Mouse (Mus musculus): ENCODE results near the gene Tmem138. TPM values are rescaled to one million over a fixed set of nuclear protein-coding genes. Genes with fewer than 3 reads are reported as not detected.

The Tmem138 gene
- polyA plus RNA-seq, 1 experiment: 13.0 TPM

DNA sequence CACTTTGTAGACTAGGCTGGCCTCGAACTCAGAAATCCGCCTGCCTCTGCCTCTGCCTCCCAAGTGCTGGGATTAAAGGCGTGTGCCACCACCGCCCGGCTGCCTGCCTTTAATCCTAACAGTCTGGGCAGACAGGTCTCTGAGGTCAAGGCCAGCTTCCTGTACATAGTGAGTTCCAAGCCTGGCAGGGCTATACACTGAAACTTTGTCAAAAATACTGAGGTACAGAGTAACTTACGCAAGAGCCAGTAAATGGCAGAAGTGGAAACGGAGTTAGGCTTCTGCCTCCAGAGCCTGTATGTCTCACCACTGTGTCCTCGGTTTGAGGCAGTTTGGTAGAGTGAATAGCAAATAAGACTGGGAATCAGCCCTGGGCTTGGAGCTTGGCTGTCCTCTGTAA lies 10.1 kb upstream of the Tmem138 start:
- no peak overlapping the region for H3K4me3 ChIP-seq (replicated peaks; ENCODE audit: insufficient read depth, low read depth, low read length)
- H3K27ac ChIP-seq (ENCODE audit: insufficient read depth, low read length): no peak overlapping the region
- TF ChIP-seq CTCF (IDR thresholded peaks at IDR 0.05; ENCODE audit: borderline replicate concordance, insufficient read depth, low read depth, low read length): no peak
- TF ChIP-seq POLR2A (IDR thresholded peaks at IDR 0.05; ENCODE audit: borderline replicate concordance, insufficient read depth, low read length): no peak
- DNase-seq: no peak
- 90% methylated on average over 8 of the region's 8 CpGs for WGBS
- H3K4me1 ChIP-seq (ENCODE audit: control insufficient read depth, insufficient read depth, low read length): no peaks in the 10 kb centered on the region
- H3K27me3 ChIP-seq (ENCODE audit: control insufficient read depth, insufficient read depth, low read length): no peaks in the 10 kb centered on the region

DNA sequence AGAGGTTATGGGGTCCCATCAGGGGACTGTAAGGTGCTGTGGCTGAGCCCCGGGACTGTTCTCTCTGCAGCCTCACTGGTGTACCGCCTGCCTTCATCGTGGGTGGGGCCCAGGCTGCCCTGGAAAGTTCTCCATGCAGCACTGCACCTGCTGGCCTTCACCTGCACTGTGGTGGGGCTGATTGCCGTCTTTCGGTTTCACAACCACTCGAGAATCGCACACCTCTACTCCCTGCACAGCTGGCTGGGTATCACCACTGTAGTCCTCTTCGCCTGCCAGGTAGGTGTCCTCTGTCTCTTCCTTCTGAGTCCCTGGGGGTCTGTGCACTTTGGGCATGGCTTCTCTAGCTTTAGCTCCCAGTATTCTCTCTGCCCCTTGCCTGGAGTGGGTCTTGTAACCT lies 8.0 kb upstream of the Tmem138 start:
- DNase-seq: no peak
- Histone ChIP-seq H3K27ac (ENCODE audit: insufficient read depth, low read length) (no peak overlapping the region), H3K4me3 (replicated peaks; ENCODE audit: insufficient read depth, low read depth, low read length) (no peak overlapping the region), H3K27me3 (ENCODE audit: control insufficient read depth, insufficient read depth, low read length) (no peaks in the 10 kb centered on the region), H3K4me1 (ENCODE audit: control insufficient read depth, insufficient read depth, low read length) (no peaks in the 10 kb centered on the region)
- WGBS: 91% methylated on average over 8 of the region's 8 CpGs
- TF ChIP-seq POLR2A (IDR thresholded peaks at IDR 0.05; ENCODE audit: borderline replicate concordance, insufficient read depth, low read length) (no peak), CTCF (IDR thresholded peaks at IDR 0.05; ENCODE audit: borderline replicate concordance, insufficient read depth, low read depth, low read length) (no peak)

DNA sequence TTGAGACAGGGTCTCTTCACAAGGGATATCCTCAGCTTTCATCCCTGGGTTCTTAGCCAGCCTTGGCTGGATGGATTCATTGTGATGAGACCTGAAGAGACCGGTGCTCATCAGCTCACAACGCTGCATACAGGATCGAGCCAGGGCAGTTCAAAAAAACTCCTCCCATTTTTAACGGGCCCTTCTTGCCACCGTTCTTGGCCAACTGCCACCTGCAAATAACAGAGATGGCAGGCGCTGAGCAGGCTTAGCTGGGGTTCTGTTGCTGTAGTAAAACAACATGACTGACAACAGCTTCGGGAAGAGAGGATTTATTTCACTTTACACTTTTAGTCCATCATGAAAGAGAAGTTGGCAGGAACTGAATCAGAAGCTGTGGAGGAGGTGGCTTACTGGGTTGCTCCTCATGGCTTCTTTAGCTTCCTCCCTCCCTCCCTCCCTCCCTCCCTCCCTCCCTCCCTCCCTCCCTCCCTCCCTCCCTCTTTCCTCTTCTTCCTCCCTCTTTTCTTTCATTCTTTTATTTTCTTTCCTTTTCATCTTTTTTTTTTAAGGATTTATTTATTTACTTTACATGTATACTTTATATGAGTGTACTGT lies 6.5 kb upstream of the Tmem138 start:
- H3K27ac ChIP-seq (ENCODE audit: insufficient read depth, low read length): no peak overlapping the region
- DNase-seq: no peak
- no peak for TF ChIP-seq POLR2A (IDR thresholded peaks at IDR 0.05; ENCODE audit: borderline replicate concordance, insufficient read depth, low read length)
- TF ChIP-seq CTCF (IDR thresholded peaks at IDR 0.05; ENCODE audit: borderline replicate concordance, insufficient read depth, low read depth, low read length): no peak
- no peaks in the 10 kb centered on the region for H3K27me3 ChIP-seq (ENCODE audit: control insufficient read depth, insufficient read depth, low read length)
- H3K4me1 ChIP-seq (ENCODE audit: control insufficient read depth, insufficient read depth, low read length): no peaks in the 10 kb centered on the region
- WGBS: 23% methylated on average over 7 of the region's 7 CpGs
- H3K4me3 ChIP-seq (replicated peaks; ENCODE audit: insufficient read depth, low read depth, low read length): no peak overlapping the region

DNA sequence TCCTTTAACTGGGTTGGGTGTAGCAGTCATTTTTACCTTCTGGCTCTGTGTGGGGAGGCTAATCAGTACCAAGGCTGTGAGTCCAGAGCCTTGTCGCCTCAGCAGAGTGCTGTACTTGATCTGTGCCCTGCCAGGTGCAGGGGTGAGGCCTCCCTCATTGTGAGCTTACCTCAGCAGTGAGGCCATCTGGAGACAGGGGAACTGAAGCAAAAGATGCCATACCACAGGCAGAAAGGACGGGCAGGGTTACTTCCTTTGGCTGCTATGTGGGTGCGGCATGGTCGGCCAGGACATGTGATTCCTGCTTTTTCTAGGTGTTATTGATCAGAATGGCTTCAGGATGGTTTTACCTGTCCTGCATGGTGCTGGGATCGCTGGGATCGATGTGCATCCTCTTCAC lies 4.8 kb upstream of the Tmem138 start:
- TF ChIP-seq CTCF (IDR thresholded peaks at IDR 0.05; ENCODE audit: borderline replicate concordance, insufficient read depth, low read depth, low read length): no peak
- TF ChIP-seq POLR2A (IDR thresholded peaks at IDR 0.05; ENCODE audit: borderline replicate concordance, insufficient read depth, low read length): no peak
- H3K27me3 ChIP-seq (ENCODE audit: control insufficient read depth, insufficient read depth, low read length): no peaks in the 10 kb centered on the region
- H3K4me3 ChIP-seq (replicated peaks; ENCODE audit: insufficient read depth, low read depth, low read length): no peak overlapping the region
- WGBS: 76% methylated on average over 6 of the region's 6 CpGs
- H3K4me1 ChIP-seq (ENCODE audit: control insufficient read depth, insufficient read depth, low read length): no peaks in the 10 kb centered on the region
- DNase-seq: no peak
- H3K27ac ChIP-seq (ENCODE audit: insufficient read depth, low read length): no peak overlapping the region

DNA sequence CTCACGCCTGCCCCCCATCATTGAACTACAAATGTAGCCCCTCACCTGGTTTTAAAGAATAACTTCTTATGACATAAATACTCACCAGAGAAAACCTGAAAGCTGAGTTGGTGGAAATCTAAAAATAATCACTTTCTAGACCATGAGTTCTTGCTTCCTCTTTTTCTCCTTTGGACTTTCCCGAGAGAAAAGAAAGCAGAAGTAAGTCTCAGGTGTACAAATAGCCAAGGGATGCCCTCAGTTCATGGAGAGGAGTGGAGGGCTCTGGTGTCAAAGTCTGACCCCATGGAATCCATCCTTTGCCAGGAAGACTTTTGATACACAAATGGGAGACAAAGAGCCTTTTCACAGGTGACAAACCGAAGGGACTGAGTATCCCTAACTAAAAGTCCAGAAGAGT lies 3.6 kb upstream of the Tmem138 start:
- Histone ChIP-seq H3K4me3 (replicated peaks; ENCODE audit: insufficient read depth, low read depth, low read length) (no peak overlapping the region), H3K27me3 (ENCODE audit: control insufficient read depth, insufficient read depth, low read length) (no peaks in the 10 kb centered on the region), H3K27ac (ENCODE audit: insufficient read depth, low read length) (no peak overlapping the region), H3K4me1 (ENCODE audit: control insufficient read depth, insufficient read depth, low read length) (no peaks in the 10 kb centered on the region)
- WGBS: 76% methylated on average over 3 of the region's 3 CpGs
- DNase-seq: no peak
- TF ChIP-seq CTCF (IDR thresholded peaks at IDR 0.05; ENCODE audit: borderline replicate concordance, insufficient read depth, low read depth, low read length) (no peak), POLR2A (IDR thresholded peaks at IDR 0.05; ENCODE audit: borderline replicate concordance, insufficient read depth, low read length) (no peak)

DNA sequence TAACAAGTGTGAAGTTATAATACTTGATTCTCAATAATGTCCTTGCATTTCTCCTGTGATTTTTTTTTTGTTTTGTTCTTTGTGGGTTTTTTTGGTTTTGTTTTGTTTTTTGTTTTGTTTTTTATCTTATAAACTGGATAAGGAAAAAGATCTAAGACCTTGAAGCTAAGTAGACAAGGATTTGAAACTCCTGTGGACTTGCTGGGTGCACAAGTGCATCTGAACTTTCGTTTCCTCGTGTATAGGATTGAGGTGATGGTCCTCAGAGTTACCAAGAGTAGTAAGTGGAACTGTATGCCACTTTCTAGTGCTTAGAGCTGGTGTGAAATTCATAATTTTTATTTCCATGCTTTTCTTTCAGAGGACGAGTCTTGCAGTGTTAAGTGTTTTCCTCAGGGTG lies 2.9 kb upstream of the Tmem138 start:
- WGBS: 81% methylated on average over 3 of the region's 3 CpGs
- no peak overlapping the region for H3K4me3 ChIP-seq (replicated peaks; ENCODE audit: insufficient read depth, low read depth, low read length)
- H3K4me1 ChIP-seq (ENCODE audit: control insufficient read depth, insufficient read depth, low read length): no peaks in the 10 kb centered on the region
- no peak for DNase-seq
- H3K27ac ChIP-seq (ENCODE audit: insufficient read depth, low read length): no peak overlapping the region
- H3K27me3 ChIP-seq (ENCODE audit: control insufficient read depth, insufficient read depth, low read length): no peaks in the 10 kb centered on the region
- TF ChIP-seq CTCF (IDR thresholded peaks at IDR 0.05; ENCODE audit: borderline replicate concordance, insufficient read depth, low read depth, low read length) (no peak), POLR2A (IDR thresholded peaks at IDR 0.05; ENCODE audit: borderline replicate concordance, insufficient read depth, low read length) (no peak)

DNA sequence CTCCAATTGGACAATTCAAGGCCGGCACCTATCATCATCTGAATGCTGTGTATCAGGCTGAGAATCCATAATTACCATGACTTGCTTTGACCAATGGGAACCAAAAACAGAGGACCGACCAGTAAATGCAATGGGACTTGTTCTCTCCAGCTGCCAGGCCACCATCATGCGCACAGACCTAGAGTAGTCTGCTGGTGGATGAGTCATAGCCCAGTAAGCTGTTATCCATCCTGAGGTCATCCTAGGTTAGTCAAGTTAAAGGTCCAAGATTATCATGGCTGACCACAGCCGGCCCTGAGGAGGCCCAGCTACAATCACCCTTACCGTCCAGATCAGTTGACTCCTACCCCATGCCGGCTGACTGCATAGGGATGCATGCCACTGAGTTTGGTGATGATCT lies 7.5 kb downstream of the Tmem138 start:
- no peak for DNase-seq

DNA sequence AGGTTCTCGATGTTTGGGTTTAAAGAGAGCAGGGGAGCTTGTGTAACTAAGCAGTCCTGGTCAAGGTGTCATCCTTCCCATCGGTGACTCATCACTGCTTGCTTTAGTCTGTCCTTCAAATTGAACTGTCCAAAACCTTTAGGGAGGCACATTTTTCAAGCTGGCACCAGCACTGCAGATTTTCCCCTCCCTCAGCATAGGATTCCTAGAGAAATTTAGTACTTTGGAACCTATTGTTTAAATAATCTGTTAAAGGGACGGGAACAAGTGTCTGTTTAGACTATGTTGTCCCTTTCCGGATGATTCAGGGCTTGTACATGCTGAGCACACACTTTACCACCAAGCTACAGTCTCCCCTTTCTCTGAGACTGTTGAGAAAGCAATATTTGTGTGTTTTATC lies 11.9 kb downstream of the Tmem138 start:
- Histone ChIP-seq H3K4me1 (ENCODE audit: control insufficient read depth, insufficient read depth, low read length) (no peaks in the 10 kb centered on the region; the same call in 1 of the 2 replicates), H3K27ac (ENCODE audit: insufficient read depth, low read length) (no peak overlapping the region), H3K27me3 (ENCODE audit: control insufficient read depth, insufficient read depth, low read length) (no peaks in the 10 kb centered on the region; the same call in 1 of the 2 replicates), H3K4me3 (replicated peaks; ENCODE audit: insufficient read depth, low read depth, low read length) (no peak overlapping the region)
- no peak for DNase-seq
- WGBS: 74% methylated on average over 4 of the region's 4 CpGs
- no peak for TF ChIP-seq POLR2A (IDR thresholded peaks at IDR 0.05; ENCODE audit: borderline replicate concordance, insufficient read depth, low read length)

More for the DNA sequence above, 7.5 kb downstream of the Tmem138 start:
- WGBS: 96% methylated on average over 6 of the region's 6 CpGs
- Histone ChIP-seq H3K4me3 (replicated peaks; ENCODE audit: insufficient read depth, low read depth, low read length) (no peak overlapping the region), H3K4me1 (ENCODE audit: control insufficient read depth, insufficient read depth, low read length) (no peaks in the 10 kb centered on the region), H3K27me3 (ENCODE audit: control insufficient read depth, insufficient read depth, low read length) (no peaks in the 10 kb centered on the region), H3K27ac (ENCODE audit: insufficient read depth, low read length) (no peak overlapping the region)
- no peak for TF ChIP-seq POLR2A (IDR thresholded peaks at IDR 0.05; ENCODE audit: borderline replicate concordance, insufficient read depth, low read length)
- TF ChIP-seq CTCF (IDR thresholded peaks at IDR 0.05; ENCODE audit: borderline replicate concordance, insufficient read depth, low read depth, low read length): no peak

All from cerebellum, adult 2 months (tissue).